Mouse (Mus musculus): ENCODE results near the gene Scfd1. TPM values are rescaled to one million over a fixed set of nuclear protein-coding genes. Genes with fewer than 3 reads are reported as not detected.
A peak's percentile ranks its signal among the peaks of the same experiment; 100 is the strongest.

Scfd1 gene
- total and polyA plus RNA-seq, 2 experiments = 7.1 to 75.8 TPM

DNA sequence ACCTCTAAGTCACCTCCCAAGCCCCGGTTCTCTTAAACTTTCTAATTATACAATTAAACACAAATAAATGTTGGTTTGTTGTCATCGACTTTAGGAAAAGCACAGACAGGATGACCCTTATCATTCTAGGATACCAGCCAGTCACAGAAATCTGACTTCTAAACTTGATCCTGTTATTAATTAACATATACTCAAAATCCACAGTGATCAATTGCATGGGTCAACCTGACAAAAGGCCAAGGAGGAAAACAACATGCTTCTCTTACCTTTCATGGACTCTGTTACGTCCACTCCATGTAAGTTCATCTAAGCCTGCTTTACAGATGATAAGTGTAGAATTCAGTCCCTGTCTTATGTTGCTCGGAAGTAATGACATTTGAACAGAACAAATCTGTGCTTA, 93.6 kb downstream of the Scfd1 start:
- Histone ChIP-seq H3K27me3 (ENCODE audit: control insufficient read depth, insufficient read depth, low read length) (no peaks in the 10 kb centered on the region), H3K36me3 (ENCODE audit: control insufficient read depth, insufficient read depth, low read length) (no peaks in the 10 kb centered on the region), H3K9ac (ENCODE audit: low read depth, low read length) (no peak overlapping the region), H3K27ac (replicated peaks; ENCODE audit: insufficient read depth, low read depth, low read length) (peak overlapping the region; percentile 68), H3K79me2 (ENCODE audit: control insufficient read depth, insufficient read depth, low read length) (no peaks in the 10 kb centered on the region), H3K4me3 (ENCODE audit: insufficient read depth, low read depth, low read length) (no peak overlapping the region), H3K4me1 (ENCODE audit: control insufficient read depth, insufficient read depth, low read length) (peaks cover 16% of the 10 kb centered on the region)
- peak; percentile 94 for DNase-seq (ENCODE audit: extremely low read depth, low read depth, low spot score)
- whole genome bisulfite sequencing = 33% methylated on average over 4 of the region's 4 CpGs
- TF ChIP-seq POLR2A (IDR thresholded peaks at IDR 0.05; ENCODE audit: extremely low read depth, insufficient read depth, low read length) (no peak), CTCF (IDR thresholded peaks at IDR 0.05; ENCODE audit: low read depth, low read length) (no peak)

- TF ChIP-seq POLR2A (IDR thresholded peaks at IDR 0.05; ENCODE audit: extremely low read depth, insufficient read depth, low read length) (no peak), CTCF (IDR thresholded peaks at IDR 0.05; ENCODE audit: low read depth, low read length) (no peak)
- DNase-seq (ENCODE audit: extremely low read depth, low read depth, low spot score) = peak; percentile 63
- Histone ChIP-seq H3K4me3 (ENCODE audit: insufficient read depth, low read depth, low read length) (no peak overlapping the region), H3K27ac (replicated peaks; ENCODE audit: insufficient read depth, low read depth, low read length) (no peak overlapping the region), H3K36me3 (ENCODE audit: control insufficient read depth, insufficient read depth, low read length) (no peaks in the 10 kb centered on the region), H3K4me1 (ENCODE audit: control insufficient read depth, insufficient read depth, low read length) (no peaks in the 10 kb centered on the region; the same call in 1 of the 2 replicates), H3K79me2 (ENCODE audit: control insufficient read depth, insufficient read depth, low read length) (no peaks in the 10 kb centered on the region), H3K27me3 (ENCODE audit: control insufficient read depth, insufficient read depth, low read length) (no peaks in the 10 kb centered on the region), H3K9ac (ENCODE audit: low read depth, low read length) (no peak overlapping the region)
- WGBS = 43% methylated on average over 2 of the region's 2 CpGs
Measured at GRCm38 (mm10) chr12:51481246-51481645, 103.9 kb downstream of the Scfd1 start.

- Histone ChIP-seq H3K36me3 (ENCODE audit: control insufficient read depth, insufficient read depth, low read length) (no peaks in the 10 kb centered on the region), H3K4me3 (ENCODE audit: insufficient read depth, low read depth, low read length) (no peak overlapping the region), H3K27ac (replicated peaks; ENCODE audit: insufficient read depth, low read depth, low read length) (no peak overlapping the region), H3K27me3 (ENCODE audit: control insufficient read depth, insufficient read depth, low read length) (no peaks in the 10 kb centered on the region), H3K4me1 (ENCODE audit: control insufficient read depth, insufficient read depth, low read length) (peaks cover 7% of the 10 kb centered on the region), H3K79me2 (ENCODE audit: control insufficient read depth, insufficient read depth, low read length) (no peaks in the 10 kb centered on the region), H3K9ac (ENCODE audit: low read depth, low read length) (no peak overlapping the region)
- DNase-seq (ENCODE audit: extremely low read depth, low read depth, low spot score) = no peak
- 53% methylated on average over 7 of the region's 7 CpGs for WGBS
- TF ChIP-seq POLR2A (IDR thresholded peaks at IDR 0.05; ENCODE audit: extremely low read depth, insufficient read depth, low read length) (no peak), CTCF (IDR thresholded peaks at IDR 0.05; ENCODE audit: low read depth, low read length) (no peak)
Measured at GRCm38 (mm10) chr12:51492040-51492439, 114.7 kb downstream of the Scfd1 start.

DNA sequence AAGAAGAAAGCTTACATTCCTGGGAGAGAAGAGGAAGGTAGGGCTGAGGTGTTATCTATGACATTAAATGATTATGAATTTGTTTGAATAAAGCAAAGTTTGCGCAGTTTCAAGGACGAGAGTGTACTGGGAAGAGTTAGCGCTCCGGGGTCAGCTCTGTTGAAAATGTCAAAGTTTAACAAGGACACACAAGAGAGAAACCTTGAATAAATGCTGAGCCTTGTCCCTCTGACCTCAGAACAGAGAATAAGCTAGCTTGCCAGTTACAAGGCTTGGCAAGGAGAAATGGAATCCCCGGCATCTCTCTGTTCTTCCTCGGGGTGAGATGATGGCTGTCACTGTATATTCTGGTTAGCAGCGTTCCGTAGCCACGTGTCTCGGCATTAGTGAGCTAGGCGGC, 116.2 kb downstream of the Scfd1 start:
- DNase-seq (ENCODE audit: extremely low read depth, low read depth, low spot score) = peak; percentile 78
- H3K9ac ChIP-seq (ENCODE audit: low read depth, low read length) = no peak overlapping the region

DNA sequence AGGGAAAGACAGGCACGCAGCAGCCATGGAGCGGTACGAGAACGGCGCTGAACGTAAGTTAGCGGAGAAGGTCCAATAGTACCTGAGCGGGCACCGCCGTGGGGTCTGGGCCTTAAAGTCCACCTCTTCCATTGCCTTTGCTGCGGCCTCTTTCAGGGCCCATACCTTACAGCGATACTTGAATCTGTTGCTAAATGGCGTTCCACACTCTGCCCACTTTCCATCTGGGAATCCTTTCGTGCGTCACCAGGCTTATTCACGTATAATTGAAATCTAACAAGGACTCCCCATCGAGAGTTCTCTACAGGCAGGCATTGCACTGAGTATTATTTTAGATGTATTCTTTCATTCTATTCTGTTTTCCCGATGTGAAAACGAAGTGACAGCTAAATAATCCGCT, 117.3 kb downstream of the Scfd1 start:
- no peak overlapping the region for H3K27ac ChIP-seq (replicated peaks; ENCODE audit: insufficient read depth, low read depth, low read length)
- 96% methylated on average over 20 of the region's 20 CpGs for WGBS
- peaks cover 7% of the 10 kb centered on the region for H3K4me1 ChIP-seq (ENCODE audit: control insufficient read depth, insufficient read depth, low read length)
- TF ChIP-seq CTCF (IDR thresholded peaks at IDR 0.05; ENCODE audit: low read depth, low read length) (no peak), POLR2A (IDR thresholded peaks at IDR 0.05; ENCODE audit: extremely low read depth, insufficient read depth, low read length) (no peak)
- H3K9ac ChIP-seq (ENCODE audit: low read depth, low read length) = no peak overlapping the region
- H3K36me3 ChIP-seq (ENCODE audit: control insufficient read depth, insufficient read depth, low read length) = no peaks in the 10 kb centered on the region
- DNase-seq (ENCODE audit: extremely low read depth, low read depth, low spot score) = no peak
- no peaks in the 10 kb centered on the region for H3K79me2 ChIP-seq (ENCODE audit: control insufficient read depth, insufficient read depth, low read length)
- no peaks in the 10 kb centered on the region for H3K27me3 ChIP-seq (ENCODE audit: control insufficient read depth, insufficient read depth, low read length)
- no peak overlapping the region for H3K4me3 ChIP-seq (ENCODE audit: insufficient read depth, low read depth, low read length)

More for the DNA sequence above, 116.2 kb downstream of the Scfd1 start:
- Histone ChIP-seq H3K27ac (replicated peaks; ENCODE audit: insufficient read depth, low read depth, low read length) (no peak overlapping the region), H3K79me2 (ENCODE audit: control insufficient read depth, insufficient read depth, low read length) (no peaks in the 10 kb centered on the region), H3K27me3 (ENCODE audit: control insufficient read depth, insufficient read depth, low read length) (no peaks in the 10 kb centered on the region), H3K4me3 (ENCODE audit: insufficient read depth, low read depth, low read length) (no peak overlapping the region), H3K36me3 (ENCODE audit: control insufficient read depth, insufficient read depth, low read length) (no peaks in the 10 kb centered on the region), H3K4me1 (ENCODE audit: control insufficient read depth, insufficient read depth, low read length) (peaks cover 7% of the 10 kb centered on the region)
- no peak for TF ChIP-seq POLR2A (IDR thresholded peaks at IDR 0.05; ENCODE audit: extremely low read depth, insufficient read depth, low read length)
- TF ChIP-seq CTCF (IDR thresholded peaks at IDR 0.05; ENCODE audit: low read depth, low read length) = no peak
- 53% methylated on average over 11 of the region's 11 CpGs for WGBS

Other genes starting within 250 kb of the Scfd1 start
- gene G2e3, start 29.4 kb upstream of the Scfd1 start, total RNA-seq (2014; rRNA removed) = 4.0 and 4.3 TPM in 2 replicates
- 0.34 and 0.40 TPM in 2 replicates for gene G2e3, start 29.4 kb upstream of the Scfd1 start, polyA plus RNA-seq (2012; rRNA removed)
- not detected in 2 replicates for gene Coch, start 215.8 kb downstream of the Scfd1 start, total RNA-seq (2014; rRNA removed)
- 0.04 TPM in 1 of 2 replicates, not detected in the other for gene Coch, start 215.8 kb downstream of the Scfd1 start, polyA plus RNA-seq (2012; rRNA removed)